Mouse (Mus musculus) adrenal gland, postnatal 10 days (tissue): ENCODE measurements at regions not wholly inside any gene's neighbourhood (a gene's known extent, or its start where the extent isn't known, plus 50 kb on each side); places are given as distances from the start of the nearest gene placed in this dataset.

ENCODE experiments used
- DNase-seq: peaks from one replicate; pipeline ENCODE4 v3.0.0; 2021; ENCODE audit warnings: mixed read lengths

DNA sequence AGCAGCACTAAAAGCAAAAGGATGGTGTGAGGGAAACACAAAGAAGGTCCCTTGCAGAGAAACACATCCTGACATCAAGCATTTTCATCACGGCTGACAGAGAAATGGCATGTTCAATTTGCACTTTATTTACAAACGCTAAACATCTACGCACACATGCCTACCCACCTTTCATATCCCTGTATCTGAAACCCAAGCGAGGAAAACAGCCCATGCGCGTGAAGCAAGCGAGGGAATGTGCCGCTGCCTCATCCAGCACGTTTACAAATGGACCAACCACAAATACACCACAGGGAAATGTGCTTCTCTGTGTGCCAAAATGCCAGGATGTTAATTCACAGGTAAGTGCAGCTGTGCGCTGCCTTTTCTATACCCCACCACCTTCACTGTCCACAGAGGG, 399.7 kb upstream of the Pou3f3 start:
- DNase-seq: no peak

DNA sequence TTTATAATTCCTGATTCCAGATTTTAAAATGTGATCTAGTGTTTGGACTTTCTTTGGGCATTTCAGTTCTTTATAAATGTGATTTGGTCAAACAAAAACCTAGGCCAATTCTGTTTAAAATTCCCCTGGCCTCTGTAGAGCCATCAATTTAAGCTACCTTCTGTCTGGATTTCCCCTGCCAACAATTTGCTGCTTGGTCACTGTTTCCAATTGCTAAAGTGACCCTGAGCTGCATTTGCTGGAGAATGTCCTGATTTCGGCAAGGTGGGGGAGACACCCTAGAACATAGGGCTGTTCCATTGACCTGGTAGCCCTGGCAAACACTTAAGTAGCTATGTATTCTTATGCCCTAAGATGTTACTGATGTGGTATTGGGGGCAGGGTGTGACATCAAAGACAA, 386.3 kb upstream of the Pou3f3 start:
- no peak for DNase-seq

DNA sequence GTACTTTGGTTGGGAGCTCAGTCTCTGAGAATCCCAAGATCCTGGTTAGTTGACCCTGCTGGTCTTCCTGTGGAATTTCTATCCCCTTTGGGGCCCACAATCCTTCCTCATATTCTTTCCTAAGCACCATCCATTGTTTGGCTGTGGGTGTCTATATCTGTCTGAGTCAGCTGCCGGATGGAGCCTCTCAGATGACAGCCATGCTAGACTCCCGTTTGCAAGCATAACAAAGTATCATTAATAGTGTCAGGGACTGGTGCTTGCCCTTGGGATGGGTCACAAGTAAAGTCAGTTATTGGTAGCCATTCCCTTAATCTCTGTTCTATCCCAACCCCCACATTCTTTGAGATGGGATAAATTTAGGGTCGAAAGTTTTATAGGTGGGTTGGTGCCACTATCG, 382.1 kb upstream of the Pou3f3 start:
- DNase-seq: no peak

DNA sequence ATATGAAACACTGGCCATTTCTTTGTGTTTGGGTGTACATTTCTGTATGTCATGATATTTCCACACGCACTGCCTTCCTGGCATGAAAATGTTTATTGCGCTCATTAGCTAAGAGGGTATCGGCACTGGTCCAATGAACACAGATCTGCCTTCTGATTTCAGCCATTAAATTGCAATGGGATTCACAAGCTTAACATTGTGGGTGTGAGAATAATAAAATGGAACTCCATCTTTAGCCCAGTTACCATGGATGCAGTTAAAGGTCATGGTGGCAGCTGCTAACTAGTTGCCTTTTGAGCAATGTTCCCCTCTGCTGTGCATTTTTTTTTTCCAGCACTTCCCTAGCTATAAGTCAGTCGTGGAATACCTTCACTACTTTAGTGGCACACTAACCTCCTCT, 343.7 kb upstream of the Pou3f3 start:
- DNase-seq: no peak

DNA sequence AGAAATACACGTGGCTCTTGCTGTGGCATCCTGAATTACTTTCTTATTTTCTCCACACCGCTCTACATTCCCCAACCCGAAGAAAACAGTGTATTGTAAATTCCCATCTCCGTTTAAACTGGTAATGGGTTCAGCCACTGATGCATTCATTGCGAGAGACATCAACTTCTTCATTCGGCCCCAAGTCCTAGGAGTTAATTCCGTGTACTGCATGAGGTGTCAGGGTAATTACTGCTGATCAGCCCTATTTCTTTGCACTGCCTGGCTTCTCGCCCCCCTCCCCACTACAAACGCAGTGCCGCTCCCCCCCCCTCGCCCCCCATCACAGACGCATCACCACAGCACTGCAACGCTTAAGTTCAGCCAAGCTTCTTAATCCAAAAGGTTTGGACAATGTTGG, 343.2 kb upstream of the Pou3f3 start:
- DNase-seq: no peak

DNA sequence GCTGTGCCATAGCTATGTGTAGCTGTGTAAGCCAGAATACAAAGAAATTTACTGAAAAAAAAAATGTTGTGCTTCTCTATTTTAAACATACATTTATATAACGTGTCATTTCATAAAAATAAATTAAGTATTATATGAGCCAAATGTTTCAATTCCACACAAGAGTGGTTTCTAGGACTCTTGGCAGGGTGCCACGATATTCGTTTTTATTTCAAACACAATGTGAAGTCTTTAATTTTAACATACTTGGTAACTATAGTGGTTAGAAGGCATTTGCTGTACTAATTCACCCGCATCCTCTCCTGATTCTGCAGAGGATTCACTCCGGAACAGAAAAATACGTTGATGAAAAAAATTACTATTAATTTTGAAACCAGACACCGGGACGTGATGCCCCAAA, 342.5 kb upstream of the Pou3f3 start:
- DNase-seq: peak; percentile 5

DNA sequence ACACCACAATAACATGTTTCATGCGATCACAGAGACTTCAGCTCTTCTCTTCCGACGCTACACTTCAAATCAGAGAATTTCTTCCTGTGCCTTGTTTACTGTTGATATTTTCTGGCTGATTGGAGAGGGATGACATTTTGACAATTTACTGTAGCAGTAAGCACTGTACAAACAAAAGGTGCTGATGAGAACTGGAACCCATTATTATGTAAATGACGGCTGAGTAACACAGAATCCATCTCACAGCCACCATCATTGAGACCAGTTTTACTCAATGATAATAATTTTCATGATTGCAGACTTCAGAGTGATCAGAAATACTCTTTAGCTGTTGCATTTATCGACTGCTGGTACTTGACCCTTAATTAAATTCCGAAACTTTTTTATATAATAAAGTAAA, 341.5 kb upstream of the Pou3f3 start:
- DNase-seq: no peak

DNA sequence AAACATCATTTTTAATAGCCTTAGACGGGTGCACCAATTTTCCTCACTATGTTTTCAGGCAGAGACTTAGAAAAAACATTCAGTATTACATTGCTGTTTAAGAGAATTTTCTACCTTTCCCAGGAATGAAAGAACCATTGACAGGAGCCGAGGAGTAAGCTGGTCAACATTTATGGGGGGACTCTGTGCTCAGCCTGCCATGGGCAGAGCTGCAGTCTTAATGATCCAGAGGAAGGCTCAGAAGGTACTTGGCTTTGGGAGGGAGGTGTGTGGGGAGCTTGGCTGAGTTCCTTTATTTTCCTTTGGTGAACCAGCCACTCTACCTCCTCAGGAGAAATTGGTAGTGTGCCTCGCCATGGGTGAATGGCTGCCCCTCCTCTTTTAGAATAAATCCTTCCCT, 333.1 kb upstream of the Pou3f3 start:
- no peak for DNase-seq

DNA sequence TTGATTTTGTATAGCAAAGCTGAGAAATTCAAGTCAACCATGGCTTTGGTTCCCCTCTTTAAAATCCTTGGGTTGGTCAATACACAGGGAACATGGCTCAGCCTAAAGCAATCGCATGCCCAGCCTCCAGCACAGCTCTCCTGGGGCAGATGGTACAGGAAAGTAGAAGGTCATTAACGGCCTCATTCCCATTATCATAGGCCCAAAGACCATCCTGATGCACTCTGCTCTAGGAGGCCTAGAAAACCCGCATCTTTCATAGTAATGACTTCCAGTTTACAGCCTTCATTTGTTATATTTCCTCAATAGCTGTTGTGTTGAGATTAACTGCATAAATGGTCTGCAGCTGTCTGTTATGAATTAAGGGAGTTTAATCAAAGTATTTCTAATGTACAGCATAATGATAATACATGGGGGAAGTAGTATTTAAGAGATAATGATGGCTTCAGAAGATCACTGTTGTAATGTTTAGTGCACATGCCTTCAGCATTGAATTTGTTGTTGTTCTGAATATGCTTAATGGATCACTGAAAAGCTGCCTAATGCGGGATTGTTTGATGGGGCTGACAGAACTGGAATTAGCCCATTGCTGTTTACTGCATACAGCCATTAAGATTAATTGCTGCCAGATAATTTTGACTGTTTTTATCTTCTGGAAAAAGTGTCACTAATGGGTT, 329.8 kb upstream of the Pou3f3 start:
- no peak for DNase-seq

DNA sequence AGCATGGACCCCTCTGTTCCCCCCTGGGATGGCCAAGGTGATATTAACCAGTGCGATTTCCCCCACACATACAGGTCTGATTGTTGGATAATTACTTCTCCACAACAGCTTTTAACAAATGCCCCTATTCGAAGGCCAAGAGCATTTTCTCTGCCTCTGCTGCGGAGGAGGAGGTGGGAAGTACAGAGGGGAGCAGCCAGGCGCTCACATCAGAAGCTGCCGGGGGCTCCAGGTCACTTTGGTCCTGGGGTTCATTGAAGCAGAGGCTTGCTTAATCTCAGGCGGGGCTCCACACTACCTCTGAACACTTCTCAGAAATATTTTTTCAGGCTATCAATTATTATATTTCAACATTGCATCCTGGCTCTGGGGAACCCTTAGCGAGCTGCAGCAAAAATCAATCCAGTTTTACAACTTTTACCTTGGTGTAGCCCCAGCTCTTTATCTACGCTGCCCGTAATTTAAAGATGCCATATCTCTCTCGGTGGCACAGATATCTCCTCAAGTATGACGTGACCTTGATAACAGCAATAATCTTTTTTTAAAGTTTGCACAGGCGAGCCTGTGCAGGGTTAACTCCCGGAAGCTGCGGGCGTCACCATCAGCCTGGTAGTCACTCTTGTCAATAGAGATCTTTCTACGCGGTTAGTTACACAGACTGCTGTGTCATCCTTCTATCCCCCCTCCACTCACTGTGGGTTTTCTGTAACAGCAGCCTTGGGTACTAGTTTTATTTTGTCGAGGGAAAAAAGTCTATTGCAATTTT, 307.5 kb upstream of the Pou3f3 start:
- no peak for DNase-seq

DNA sequence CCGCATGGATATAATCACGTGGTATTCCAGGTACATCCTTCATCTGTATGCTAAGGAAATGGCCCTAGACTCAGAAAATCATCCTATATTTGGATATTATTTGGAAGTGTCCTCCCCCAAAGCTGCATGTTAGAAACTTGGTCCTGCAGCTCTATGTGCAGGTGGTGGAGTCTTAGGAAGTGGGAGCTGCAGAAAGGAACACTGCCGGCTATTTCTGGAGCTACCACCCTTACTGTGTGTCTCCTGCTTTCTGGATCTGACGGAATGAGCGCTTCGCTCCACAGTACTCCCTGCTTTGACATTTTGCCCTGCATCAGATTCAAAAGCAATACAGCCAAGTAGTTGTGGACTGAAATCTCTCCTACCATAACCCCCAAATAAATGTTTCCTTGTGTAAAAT, 306.8 kb upstream of the Pou3f3 start:
- no peak for DNase-seq

DNA sequence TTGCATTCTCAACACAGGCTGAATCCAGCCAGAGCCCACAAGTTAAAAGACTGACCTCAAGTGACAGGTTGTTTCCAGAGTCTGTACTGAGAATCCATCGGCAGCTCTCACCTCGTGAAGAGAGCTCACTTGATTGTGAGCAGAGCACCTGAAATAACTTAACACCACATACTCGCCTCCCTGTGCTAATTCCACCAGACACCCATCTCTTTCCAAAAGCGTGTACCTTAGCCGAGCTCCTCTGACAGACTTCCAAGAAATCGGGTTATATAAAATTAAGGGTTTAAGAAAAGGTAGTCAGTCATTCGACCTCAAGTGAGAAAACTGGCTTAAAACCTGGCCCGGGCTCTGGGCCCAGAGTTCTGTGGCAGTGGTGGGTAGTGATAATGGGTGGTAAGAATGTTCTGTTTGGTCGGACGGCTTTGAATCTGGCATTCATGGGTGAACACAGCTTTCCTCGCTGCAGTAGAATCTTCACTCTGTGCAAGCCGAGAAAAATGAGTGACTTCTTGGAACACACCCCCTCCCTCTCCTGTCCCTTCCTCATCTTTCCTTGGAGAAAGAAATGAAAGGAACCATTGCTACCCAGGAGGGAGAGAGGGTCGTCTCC, 299.8 kb upstream of the Pou3f3 start:
- DNase-seq: no peak

DNA sequence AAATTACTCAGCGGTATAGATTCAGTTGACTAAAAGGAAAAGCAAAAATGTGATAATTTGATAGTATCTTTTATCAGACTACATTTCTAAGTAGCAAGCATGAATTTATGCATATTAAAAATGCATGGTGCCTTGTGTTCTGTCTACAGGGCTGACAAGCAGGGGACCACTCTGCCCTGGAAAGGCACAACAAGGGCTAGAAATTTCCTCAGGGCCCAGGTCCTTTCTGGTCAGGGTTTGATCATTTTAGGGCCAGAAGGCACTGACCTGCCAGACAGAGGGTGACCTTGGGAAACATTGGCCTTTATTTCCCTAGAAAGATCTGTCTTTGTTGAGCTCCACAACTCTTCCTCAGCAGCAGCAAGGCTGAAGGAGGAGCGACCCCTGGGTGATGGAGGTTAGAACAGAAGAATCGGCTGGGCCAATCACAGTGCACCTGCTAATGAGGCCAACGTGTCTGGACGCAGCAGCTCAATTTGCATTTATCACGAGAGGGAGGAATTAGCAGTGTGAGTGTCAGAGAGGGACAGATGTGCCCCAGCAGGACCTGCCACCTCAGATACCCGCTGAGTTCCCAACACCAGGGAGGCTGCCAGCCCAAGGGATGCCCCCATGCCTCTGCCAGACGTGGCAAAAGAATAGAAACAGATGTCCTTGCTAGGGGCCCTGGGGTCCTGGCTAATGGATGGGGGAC, 297.0 kb upstream of the Pou3f3 start:
- DNase-seq: no peak

DNA sequence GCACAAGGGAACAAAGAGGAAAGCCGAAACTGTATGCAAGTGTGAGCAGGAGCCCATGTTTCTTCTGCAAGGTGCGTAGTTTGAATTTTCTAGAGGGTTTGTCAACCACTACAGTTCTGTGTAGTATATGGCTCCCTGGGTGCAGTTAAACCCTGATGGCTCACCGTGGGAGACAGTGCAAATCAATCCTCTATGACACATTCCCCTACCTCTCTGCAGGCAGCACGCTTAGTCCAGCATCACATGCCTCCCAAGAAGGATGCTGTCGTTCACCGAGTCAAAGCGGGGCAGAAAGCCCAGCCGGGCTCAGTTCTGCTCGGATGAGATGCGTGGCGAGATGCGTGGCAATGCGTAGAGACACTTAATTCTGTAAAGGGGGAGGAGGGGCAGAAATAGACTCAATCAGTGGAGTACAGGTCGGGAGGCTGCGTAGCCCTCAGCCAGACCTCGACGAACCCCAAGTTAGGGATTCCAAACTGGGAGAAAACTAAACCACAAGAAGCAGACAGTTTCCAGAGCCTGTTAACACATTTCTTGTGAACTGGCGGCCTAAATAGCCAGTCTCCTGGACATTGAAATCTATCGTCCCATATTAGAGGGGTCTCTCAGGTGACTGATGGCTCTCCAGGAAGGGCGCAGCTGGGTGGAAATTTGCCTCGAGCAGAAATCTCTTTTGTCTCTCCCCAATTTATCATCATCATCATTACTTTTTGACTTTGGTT, 279.6 kb upstream of the Pou3f3 start:
- DNase-seq: no peak

DNA sequence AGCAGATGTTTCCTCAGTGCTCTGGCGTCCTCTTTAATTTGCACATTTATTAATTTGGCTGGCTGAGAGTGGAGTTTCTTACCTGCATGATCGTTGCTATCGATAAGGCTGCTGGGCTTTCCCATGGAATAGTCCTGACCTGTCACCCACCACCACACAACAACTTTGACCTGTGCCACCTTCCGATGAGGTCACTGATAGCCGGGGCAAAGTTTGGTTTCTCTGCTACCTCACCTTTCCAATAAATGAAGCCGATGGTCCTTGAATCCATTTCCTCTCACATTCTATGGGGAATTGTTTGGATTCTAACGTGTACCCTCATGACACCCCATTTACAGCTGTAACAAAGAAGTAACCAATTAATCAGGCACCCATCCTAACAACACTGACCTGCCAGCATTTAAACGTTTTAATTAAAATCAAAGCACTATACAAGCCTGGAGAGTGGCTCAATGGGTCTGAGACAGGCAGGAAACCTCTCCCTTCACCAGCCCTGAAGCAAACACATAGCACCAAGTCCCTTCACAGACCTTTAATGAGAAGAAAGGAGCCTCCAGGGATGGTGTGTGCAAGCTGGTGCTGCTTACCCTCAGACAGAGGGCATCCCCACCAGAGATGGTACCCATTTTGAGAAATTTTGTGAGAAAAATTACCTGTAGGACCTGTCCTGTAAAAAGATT, 278.9 kb upstream of the Pou3f3 start:
- DNase-seq: no peak

DNA sequence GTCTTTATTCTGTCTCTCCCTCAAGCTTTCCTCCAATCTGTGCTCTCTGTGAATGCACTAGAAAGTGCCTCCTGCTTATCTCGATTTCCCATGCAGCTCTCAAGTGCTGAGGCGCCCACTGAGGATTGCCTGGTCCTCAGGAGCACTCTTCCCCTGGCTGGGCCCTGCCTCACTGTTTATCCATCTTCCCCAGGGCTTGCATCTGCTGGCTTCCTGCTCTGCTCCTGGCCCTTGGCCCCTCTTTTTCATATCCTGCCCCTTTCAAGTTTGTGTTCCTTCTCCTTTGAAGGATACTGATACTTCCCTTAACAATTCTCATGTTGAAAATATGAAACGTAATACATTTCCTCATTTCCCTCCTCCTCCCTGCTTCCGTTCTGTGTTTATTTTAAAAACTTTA, 277.8 kb upstream of the Pou3f3 start:
- no peak for DNase-seq

DNA sequence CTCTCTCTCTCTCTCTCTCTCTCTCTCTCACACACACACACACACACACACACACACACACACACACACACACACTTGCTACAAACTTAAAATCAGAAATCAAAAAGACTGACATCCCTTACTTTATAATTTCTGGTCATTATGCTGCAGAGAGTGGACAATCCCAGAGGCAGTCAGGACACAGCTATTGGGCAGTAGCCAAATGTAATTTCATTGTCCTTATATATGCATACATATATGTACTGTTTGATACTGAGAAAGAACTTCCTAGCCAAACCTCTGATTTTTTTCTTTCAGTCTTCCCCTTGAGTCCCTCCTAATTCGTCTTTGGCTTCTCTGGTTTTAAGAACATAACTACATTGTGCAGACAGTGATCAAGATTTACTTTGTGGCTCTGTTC, 277.3 kb upstream of the Pou3f3 start:
- DNase-seq: no peak

DNA sequence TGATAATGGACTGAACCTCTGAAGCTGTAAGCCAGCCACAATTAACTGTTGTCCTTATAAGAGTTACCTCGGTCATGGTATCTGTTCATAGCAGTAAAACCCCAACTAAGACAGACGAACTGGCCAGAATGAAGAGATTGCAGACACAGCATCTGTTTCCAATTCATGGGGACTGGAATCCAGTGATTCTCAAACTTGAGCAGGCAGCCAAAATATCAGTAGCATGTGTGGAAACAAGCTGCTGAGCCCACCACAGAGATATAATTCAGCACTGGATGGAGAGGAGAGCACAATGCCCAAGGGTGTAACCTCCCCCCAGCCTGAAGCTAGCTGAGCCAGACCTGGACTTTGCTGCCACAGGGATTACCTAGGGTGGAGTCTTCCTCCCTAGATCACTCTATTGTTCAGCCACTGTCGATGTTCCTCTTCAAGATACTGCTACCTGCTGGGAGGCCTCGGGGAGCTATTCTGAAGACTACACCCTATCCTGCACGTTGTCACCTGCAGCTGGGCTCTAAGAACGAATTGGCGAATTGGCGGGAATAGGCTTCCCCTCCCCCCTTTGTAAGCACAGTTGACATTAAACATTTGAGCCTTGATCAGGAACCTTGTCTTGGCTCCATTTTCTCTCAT, 259.1 kb upstream of the Pou3f3 start:
- DNase-seq: no peak

DNA sequence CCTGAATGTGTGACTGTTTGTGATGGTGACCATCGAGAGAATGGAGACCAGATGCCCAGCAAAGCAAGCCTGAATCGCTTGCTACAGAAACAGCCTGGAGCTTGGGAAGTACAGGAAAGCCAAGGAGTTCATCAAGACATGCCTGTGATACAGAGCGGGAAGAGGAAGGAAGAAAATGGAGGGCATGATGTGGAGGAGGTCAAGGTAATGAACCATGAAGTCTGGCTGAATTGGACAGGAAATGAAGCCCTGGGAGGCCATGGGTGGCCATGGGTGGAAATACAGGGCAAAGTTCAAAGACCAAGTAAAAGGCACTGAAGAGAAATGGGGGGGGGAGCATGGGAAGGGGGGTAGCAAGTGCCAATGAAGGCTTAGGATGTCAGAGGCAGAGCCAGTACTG, 227.2 kb upstream of the Pou3f3 start:
- DNase-seq: no peak

DNA sequence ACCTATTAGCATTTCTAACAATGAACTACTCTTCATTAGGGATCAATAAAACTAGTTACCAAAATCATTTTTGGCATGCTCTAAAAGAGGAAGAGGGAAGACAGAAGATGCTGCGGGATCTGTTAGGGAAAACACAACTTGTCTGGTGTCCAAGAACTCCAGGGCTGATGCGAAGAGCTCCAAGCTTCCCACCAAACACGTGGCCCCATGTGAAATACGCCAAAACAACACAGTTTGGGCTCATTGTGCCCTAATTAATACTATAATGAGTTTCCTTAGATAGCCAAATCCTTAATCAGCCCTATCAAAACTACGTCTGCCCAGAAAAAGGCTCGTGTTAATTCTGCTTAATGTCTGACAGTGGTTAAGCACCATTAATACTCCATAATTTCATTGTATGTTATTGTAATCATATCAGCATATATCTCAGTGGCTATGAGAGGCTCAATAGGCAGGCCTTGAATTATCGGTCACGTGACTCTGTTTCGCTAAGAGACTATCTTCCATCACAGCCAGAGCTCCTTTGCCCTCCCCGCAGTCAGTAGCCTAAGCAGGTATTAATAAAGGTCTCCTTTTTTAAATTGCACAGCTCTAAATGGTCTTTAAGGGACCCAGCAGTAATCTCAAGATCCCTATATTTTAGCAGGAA, 223.6 kb upstream of the Pou3f3 start:
- DNase-seq: no peak
